Mouse (Mus musculus) liver, embryonic 16.5 days (tissue): Measurements from ENCODE around the gene Agbl1. TPM values are rescaled to one million over a fixed set of nuclear protein-coding genes. Genes with fewer than 3 reads are reported as not detected.

Experiments
- ATAC-seq: fragments of 200-750 bp; cut with Nextera tagmentation; 2 replicates; pipeline ENCODE4 v1.8.0; 2017; ENCODE audit warnings: low read depth, mild to moderate bottlenecking, moderate number of reproducible peaks, moderate library complexity
- H3K27ac ChIP-seq: fragments of 300-500 bp; sonication (generic); 2 replicates; pipeline ENCODE4 v1.5.1; 2014; ENCODE audit warnings: mild to moderate bottlenecking, low read length
- H3K27me3 ChIP-seq: fragments of 300-500 bp; sonication (generic); 2 replicates; pipeline ENCODE4 v1.6.1; 2014; ENCODE audit warnings: low read depth, low read length, mixed read lengths; ENCODE audit not compliant: control insufficient read depth, insufficient read depth
- H3K36me3 ChIP-seq: fragments of 300-500 bp; sonication (generic); 2 replicates; pipeline ENCODE4 v1.6.1; 2014; ENCODE audit warnings: mild to moderate bottlenecking; ENCODE audit not compliant: control insufficient read depth, insufficient read depth
- H3K4me1 ChIP-seq: fragments of 300-500 bp; sonication (generic); 2 replicates; pipeline ENCODE4 v1.6.1; 2014; ENCODE audit warnings: low read depth, low read length, mixed read lengths; ENCODE audit not compliant: control insufficient read depth
- H3K4me2 ChIP-seq: fragments of 300-500 bp; sonication (generic); 2 replicates; pipeline ENCODE4 v1.6.1; 2014; ENCODE audit warnings: low read depth, low read length, mixed read lengths
- H3K4me3 ChIP-seq: fragments of 300-500 bp; sonication (generic); 2 replicates; pipeline ENCODE4 v1.5.1; 2014; ENCODE audit warnings: low read depth, mild to moderate bottlenecking, low read length
- H3K9ac ChIP-seq: fragments of 300-500 bp; sonication (generic); 2 replicates; pipeline ENCODE4 v1.6.1; 2014; ENCODE audit warnings: low read depth, low read length
- H3K9me3 ChIP-seq: fragments of 300-500 bp; sonication (generic); replicated peaks from 2 replicates; pipeline ENCODE4 v1.6.1; 2016; ENCODE audit warnings: low read length; ENCODE audit not compliant: control insufficient read depth
- WGBS: fragments of 180-500 bp; shearing (Covaris S2); extraction: QIAGEN DNeasy Blood & Tissue Kit; methylation state at CpG from one replicate; pipeline ENCODE4 v1.1.7; 2014; ENCODE audit not compliant: insufficient replicate concordance; 5-methylcytosine and 5-hydroxymethylcytosine counted together
- polyA plus RNA-seq: library from polyadenylated mRNA; unstranded; fragments of >200 nt; fragmentation: Nextera tagmentation; extraction: Ambion mirVana; gene quantifications from 2 replicates; pipeline ENCODE4 v1.2.1, GENCODE M21; 2015

Agbl1 gene
- polyA plus RNA-seq, 1 experiment from 2014 or later: not detected

DNA sequence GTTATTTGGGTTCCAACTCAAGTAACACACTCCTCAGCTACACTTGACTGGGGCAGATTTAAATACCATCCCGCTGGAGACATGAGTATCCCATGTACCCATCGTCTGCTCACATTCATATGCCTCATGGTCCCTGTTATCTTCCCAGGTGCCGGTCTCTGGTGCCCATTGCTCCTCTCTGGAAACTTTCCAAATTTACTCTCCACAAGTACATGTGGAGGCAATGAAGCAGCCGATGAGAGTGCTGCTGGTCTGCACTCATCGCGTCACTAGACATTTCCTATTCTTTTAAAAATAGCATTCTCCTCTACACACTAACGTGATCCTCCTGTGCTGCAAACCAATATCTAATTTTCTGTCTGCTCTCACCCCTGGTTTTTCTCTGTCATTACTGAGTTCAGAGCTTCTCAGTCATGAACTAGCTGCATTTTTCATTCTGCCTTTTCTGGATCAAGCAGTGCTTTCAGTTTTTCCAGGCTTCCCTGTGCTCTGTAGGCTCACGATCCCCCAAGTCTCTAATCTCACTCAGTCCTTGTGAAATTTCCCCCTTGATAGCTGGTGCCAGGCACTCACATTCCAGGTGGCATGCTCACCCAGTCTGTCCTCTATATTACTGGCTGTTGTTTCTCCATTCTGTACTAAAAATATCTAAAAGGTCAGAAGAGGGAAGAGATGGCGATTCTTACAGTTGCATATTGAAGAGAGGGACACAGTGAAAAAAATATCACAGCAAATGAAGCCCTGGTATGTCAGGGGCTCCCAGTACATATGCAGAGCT, 180.9 kb downstream of the Agbl1 start:
- H3K9me3 ChIP-seq: no peaks in the 10 kb centered on the region

DNA sequence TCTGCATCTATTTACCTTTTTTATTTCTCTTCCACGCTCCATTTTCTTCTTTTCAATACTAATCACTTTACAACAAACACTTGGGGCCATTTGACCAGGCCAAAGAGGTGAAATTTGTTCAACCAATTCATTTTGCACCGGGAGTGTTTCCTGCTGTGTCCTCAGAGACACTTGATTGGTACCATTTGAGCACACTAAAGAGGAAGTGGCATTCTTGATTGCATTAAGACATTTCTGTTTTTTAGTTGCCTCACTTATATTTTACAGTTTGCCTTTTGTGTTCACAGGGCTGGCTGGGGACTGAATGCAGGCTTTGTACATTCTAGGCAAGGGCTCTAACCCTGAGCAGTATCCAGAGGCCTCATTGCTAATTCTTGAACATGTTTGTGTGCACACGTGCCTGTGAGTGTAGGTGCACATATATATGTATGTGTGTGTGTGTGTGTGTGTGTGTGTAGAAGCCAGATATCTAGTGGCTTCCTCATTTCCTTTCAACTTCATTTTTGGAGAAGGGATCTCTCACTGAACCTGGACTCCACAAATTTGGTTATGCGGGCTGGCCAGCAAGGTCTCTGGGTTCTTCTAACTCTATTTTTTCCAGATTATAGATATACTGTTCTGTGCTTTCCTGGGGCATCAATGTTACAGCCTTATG, 182.4 kb downstream of the Agbl1 start:
- H3K9ac ChIP-seq: no peak overlapping the region
- 48% methylated on average over 4 of the region's 4 CpGs for WGBS
- no peaks in the 10 kb centered on the region for H3K9me3 ChIP-seq
- no peak for ATAC-seq
- no peaks in the 10 kb centered on the region for H3K36me3 ChIP-seq
- no peak overlapping the region for H3K27ac ChIP-seq
- no peaks in the 10 kb centered on the region for H3K27me3 ChIP-seq
- H3K4me1 ChIP-seq: no peaks in the 10 kb centered on the region
- H3K4me2 ChIP-seq: no peak overlapping the region
- H3K4me3 ChIP-seq: no peak overlapping the region

More for the DNA sequence above, 180.9 kb downstream of the Agbl1 start:
- no peak overlapping the region for H3K27ac ChIP-seq
- H3K4me3 ChIP-seq: no peak overlapping the region
- no peak overlapping the region for H3K9ac ChIP-seq
- no peaks in the 10 kb centered on the region for H3K4me1 ChIP-seq
- 61% methylated on average over 9 of the region's 9 CpGs for WGBS
- no peaks in the 10 kb centered on the region for H3K27me3 ChIP-seq
- no peak for ATAC-seq
- no peaks in the 10 kb centered on the region for H3K36me3 ChIP-seq
- H3K4me2 ChIP-seq: no peak overlapping the region

DNA sequence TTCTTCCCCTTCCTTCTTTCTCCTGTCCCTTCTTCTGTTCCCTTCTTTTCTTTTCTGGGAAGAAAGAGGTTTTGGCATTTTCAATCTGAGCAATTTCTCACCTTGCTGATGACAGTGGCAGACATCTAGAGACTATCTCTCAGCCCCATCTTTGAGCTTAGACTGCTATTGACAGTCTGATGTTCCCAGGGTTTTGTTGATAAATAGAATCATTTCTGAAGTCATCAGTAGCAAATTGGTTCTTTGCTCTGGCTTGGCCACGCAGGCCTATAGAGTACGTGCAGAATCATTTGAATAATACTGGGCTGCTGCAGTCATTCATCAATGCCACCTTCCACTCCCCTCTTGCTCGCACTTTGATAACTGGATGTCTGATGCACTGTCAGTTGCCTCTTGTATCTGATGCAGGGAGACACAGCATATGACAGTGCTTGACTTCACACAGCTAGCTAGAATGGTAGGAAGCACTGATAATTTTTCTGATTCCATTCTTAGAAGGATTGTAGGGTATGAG, 186.5 kb downstream of the Agbl1 start:
- no peaks in the 10 kb centered on the region for H3K4me1 ChIP-seq
- no peak overlapping the region for H3K27ac ChIP-seq
- no peak overlapping the region for H3K4me2 ChIP-seq
- no peak overlapping the region for H3K4me3 ChIP-seq
- 57% methylated on average over 3 of the region's 3 CpGs for WGBS
- H3K9me3 ChIP-seq: no peaks in the 10 kb centered on the region
- H3K36me3 ChIP-seq: no peaks in the 10 kb centered on the region
- ATAC-seq: no peak
- H3K27me3 ChIP-seq: no peaks in the 10 kb centered on the region
- no peak overlapping the region for H3K9ac ChIP-seq

DNA sequence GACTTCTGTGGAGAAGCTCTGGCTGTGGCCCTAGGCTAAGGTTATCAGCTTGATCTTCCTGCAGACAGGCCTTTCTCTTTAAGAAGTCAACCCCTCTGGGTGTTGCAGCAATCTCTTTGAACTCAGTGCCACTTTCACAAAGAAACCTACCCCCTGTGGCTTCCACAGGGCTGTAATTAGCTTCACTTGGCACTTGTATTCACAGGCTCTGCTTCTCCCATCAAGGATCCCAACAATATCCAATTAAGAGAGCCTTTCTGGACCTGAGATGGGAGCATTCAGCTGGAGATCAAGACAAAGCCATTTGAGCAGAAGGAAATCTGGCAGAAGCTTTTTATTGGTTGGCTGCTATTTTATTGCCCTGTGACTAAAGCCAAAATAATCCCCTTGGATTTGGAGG, 208.9 kb downstream of the Agbl1 start:
- Histone ChIP-seq H3K4me3 (no peak overlapping the region), H3K27me3 (no peaks in the 10 kb centered on the region), H3K9ac (no peak overlapping the region), H3K4me2 (no peak overlapping the region), H3K9me3 (no peaks in the 10 kb centered on the region), H3K36me3 (no peaks in the 10 kb centered on the region), H3K4me1 (no peaks in the 10 kb centered on the region), H3K27ac (no peak overlapping the region)
- ATAC-seq: no peak

DNA sequence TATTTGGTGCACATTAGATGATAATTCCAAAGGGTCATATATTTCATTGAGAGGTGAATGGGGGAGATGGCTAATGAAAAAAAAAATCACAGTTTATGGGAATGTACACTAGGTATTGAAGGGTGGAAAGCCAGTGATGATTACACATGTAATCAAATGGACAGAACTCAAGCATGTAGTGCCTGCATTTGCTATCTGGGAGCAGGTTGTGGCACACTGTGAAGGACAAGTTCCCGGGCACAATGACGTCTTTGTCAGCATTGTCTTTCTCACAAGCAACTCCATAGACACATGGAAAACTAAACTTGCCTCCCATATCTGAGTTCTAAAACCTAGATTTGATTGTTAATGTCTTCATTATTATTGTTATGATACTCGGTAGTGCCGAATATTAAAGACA, 209.3 kb downstream of the Agbl1 start:
- no peak overlapping the region for H3K4me3 ChIP-seq
- WGBS: 61% methylated on average over 4 of the region's 4 CpGs
- H3K27me3 ChIP-seq: no peaks in the 10 kb centered on the region
- no peak overlapping the region for H3K27ac ChIP-seq
- H3K9ac ChIP-seq: no peak overlapping the region
- no peaks in the 10 kb centered on the region for H3K9me3 ChIP-seq
- no peak overlapping the region for H3K4me2 ChIP-seq
- H3K36me3 ChIP-seq: no peaks in the 10 kb centered on the region
- no peak for ATAC-seq
- no peaks in the 10 kb centered on the region for H3K4me1 ChIP-seq

DNA sequence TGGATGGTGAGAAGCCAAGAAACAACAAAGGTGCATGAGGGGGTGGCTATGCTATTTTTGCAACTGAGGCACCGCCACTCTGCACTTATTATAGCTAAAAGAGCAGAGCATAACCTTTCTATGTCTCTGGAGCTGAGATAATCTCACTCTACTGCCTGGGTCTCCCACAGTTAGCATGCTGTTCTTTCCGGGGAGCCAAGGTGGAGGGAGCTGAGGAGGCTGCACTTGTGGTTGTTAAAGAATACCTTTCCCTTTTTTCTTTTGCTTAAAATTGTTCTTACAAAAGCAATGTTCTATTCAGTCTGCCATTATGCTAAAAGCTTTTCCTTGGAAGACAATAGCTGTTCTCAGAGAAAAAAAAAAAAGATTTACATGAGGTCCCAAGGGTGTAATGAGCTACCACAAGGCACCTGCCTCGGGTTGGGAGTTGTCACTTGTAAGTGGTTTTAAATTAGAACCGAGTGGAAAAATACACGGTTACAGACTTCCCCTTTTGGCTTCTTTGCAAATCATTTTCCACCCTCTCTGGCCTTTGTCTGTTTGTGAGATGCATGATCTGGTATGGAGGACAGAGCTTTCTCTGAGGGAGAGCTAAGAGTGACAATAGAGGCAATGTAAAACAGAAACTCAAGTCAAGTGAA, 232.8 kb downstream of the Agbl1 start:
- Histone ChIP-seq H3K27ac (no peak overlapping the region), H3K4me1 (no peaks in the 10 kb centered on the region), H3K4me3 (no peak overlapping the region), H3K9ac (no peak overlapping the region), H3K4me2 (no peak overlapping the region), H3K9me3 (no peaks in the 10 kb centered on the region), H3K27me3 (no peaks in the 10 kb centered on the region), H3K36me3 (no peaks in the 10 kb centered on the region)
- WGBS: 30% methylated on average over 5 of the region's 5 CpGs
- ATAC-seq: no peak

DNA sequence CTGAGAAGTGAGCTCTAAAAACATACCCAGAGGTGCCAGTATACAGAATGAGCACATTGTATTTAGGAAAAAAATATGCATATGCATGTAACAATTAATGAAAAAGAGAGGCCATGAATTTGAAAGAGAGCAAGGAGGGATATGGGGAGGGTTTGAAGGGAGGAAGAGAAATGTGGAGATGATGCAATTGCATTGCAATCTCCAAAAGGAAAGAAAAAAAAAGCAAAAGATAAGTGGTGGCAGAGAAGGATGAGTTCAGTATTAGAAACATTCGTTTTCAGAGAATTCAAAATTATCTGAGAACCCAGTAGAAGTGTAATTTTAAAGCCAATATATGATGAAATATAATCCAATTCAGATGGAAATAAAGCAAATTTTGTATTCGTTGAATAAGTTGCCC, 236.7 kb downstream of the Agbl1 start:
- no peak overlapping the region for H3K27ac ChIP-seq
- H3K4me1 ChIP-seq: no peaks in the 10 kb centered on the region
- H3K4me3 ChIP-seq: no peak overlapping the region
- H3K9ac ChIP-seq: no peak overlapping the region
- no peak overlapping the region for H3K4me2 ChIP-seq
- ATAC-seq: no peak
- WGBS: 46% methylated on average over 2 of the region's 2 CpGs
- H3K36me3 ChIP-seq: no peaks in the 10 kb centered on the region
- H3K9me3 ChIP-seq: no peaks in the 10 kb centered on the region
- H3K27me3 ChIP-seq: no peaks in the 10 kb centered on the region

DNA sequence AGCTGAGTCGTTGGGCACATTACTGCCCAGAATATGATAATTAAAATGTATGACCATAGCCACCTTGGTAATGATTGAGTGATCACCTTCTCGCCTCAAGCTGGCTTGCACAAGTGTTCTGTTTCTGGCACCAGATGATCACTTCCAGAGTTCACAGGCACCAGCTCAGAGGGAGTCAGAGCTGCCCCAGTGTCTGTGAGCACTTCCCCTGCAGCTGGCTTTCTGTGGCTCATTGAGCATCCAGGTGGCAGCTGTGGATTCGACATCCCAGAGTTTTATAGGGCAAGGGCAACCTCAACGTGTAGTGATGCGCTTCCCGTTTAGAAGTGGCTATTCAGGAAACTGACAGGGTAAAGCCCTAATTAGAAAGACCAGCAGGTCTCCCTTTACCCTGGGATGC, 244.5 kb downstream of the Agbl1 start:
- 42% methylated on average over 6 of the region's 6 CpGs for WGBS
- Histone ChIP-seq H3K4me2 (no peak overlapping the region), H3K36me3 (no peaks in the 10 kb centered on the region), H3K27ac (no peak overlapping the region), H3K4me1 (no peaks in the 10 kb centered on the region), H3K9me3 (no peaks in the 10 kb centered on the region), H3K27me3 (no peaks in the 10 kb centered on the region), H3K4me3 (no peak overlapping the region), H3K9ac (no peak overlapping the region)
- ATAC-seq: no peak

DNA sequence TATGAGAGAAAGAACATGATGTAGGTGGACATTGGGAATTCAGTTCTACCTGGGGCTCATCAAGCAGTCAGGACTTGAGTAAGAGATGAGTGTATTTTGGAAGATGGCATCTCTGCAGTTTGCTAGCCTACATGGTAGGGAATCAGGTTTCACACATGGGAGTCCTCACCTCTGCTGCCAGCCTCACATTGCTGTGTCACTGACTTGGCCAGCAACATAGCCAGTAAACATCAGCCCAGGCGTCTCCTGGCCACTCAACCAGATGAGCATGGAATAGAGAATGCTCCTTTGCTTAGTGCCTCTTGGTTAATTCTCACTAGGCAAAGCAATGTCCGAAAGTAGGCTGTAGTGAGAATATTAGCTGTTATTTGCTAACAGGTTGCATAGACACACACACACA, 255.9 kb downstream of the Agbl1 start:
- Histone ChIP-seq H3K36me3 (no peaks in the 10 kb centered on the region), H3K27ac (no peak overlapping the region)

More for the DNA sequence above, 255.9 kb downstream of the Agbl1 start:
- Histone ChIP-seq H3K27me3 (no peaks in the 10 kb centered on the region), H3K4me2 (no peak overlapping the region), H3K4me3 (no peak overlapping the region), H3K9ac (no peak overlapping the region), H3K4me1 (no peaks in the 10 kb centered on the region), H3K9me3 (no peaks in the 10 kb centered on the region)
- ATAC-seq: no peak
- 68% methylated on average over 2 of the region's 2 CpGs for WGBS
